Mouse (Mus musculus) neural tube, embryonic 15.5 days (tissue): ENCODE data around the gene Wwox. TPM values are rescaled to one million over a fixed set of nuclear protein-coding genes. Genes with fewer than 3 reads are reported as not detected.

ENCODE experiments used
- ATAC-seq: fragments of 200-750 bp; cut with Nextera tagmentation; 2 replicates; pipeline ENCODE4 v1.8.0; 2017; ENCODE audit warnings: mild to moderate bottlenecking, moderate TSS enrichment, moderate library complexity; ENCODE audit not compliant: low FRiP score
- H3K27ac ChIP-seq: fragments of 300-500 bp; sonication (generic); replicated peaks from 2 replicates; pipeline ENCODE4 v1.5.1; 2015; ENCODE audit warnings: mild to moderate bottlenecking, inconsistent platforms
- H3K27me3 ChIP-seq: fragments of 300-500 bp; sonication (generic); replicated peaks from 2 replicates; pipeline ENCODE4 v1.6.1; 2015; ENCODE audit warnings: inconsistent platforms
- H3K36me3 ChIP-seq: fragments of 300-500 bp; sonication (generic); 2 replicates; pipeline ENCODE4 v1.6.1; 2015; ENCODE audit warnings: inconsistent platforms
- H3K4me1 ChIP-seq: fragments of 300-500 bp; sonication (generic); 2 replicates; pipeline ENCODE4 v1.6.1; 2015; ENCODE audit warnings: inconsistent platforms
- H3K4me2 ChIP-seq: fragments of 300-500 bp; sonication (generic); 2 replicates; pipeline ENCODE4 v1.6.1; 2015; ENCODE audit warnings: inconsistent platforms, mild to moderate bottlenecking, moderate library complexity
- H3K4me3 ChIP-seq: fragments of 300-500 bp; sonication (generic); replicated peaks from 2 replicates; pipeline ENCODE4 v1.5.1; 2015; ENCODE audit warnings: mild to moderate bottlenecking, inconsistent platforms
- H3K9ac ChIP-seq: fragments of 300-500 bp; sonication (generic); replicated peaks from 2 replicates; pipeline ENCODE4 v1.6.1; 2015; ENCODE audit warnings: mild to moderate bottlenecking, inconsistent platforms
- H3K9me3 ChIP-seq: fragments of 300-500 bp; sonication (generic); replicated peaks from 2 replicates; pipeline ENCODE4 v1.6.1; 2016; ENCODE audit warnings: inconsistent platforms
- WGBS: fragments of 180-500 bp; shearing (Covaris S2); methylation state at CpG from one replicate; pipeline ENCODE4 v1.1.7; 2015; ENCODE audit warnings: mixed read lengths; 5-methylcytosine and 5-hydroxymethylcytosine counted together
- polyA plus RNA-seq: library from polyadenylated mRNA; unstranded; fragments of >200 nt; fragmentation: Nextera tagmentation; extraction: Ambion mirVana; gene quantifications from 2 replicates; pipeline ENCODE4 v1.2.1, GENCODE M21; 2015

Gene Wwox
- polyA plus RNA-seq, 1 experiment from 2014 or later: 12.9 TPM

- H3K9ac ChIP-seq: peak overlapping the region; percentile 76
- peak overlapping the region; percentile 85; the same call in 1 of the 2 replicates for H3K27ac ChIP-seq
- H3K4me1 ChIP-seq: peaks cover 16% of the 10 kb centered on the region
- H3K36me3 ChIP-seq: no peaks in the 10 kb centered on the region
- peak overlapping the region; percentile 86 for H3K4me3 ChIP-seq
- H3K4me2 ChIP-seq: peak overlapping the region; percentile 96
- WGBS: 16% methylated on average over 5 of the region's 5 CpGs
- peak; percentile 2; the same call in 1 of the 2 replicates for ATAC-seq
- no peaks in the 10 kb centered on the region for H3K27me3 ChIP-seq
- H3K9me3 ChIP-seq: no peaks in the 10 kb centered on the region
These were observed 742 bp downstream of the Wwox start for GRCm38 (mm10) chr8:114440205-114440589.

- Histone ChIP-seq H3K36me3 (no peaks in the 10 kb centered on the region), H3K9ac (no peak overlapping the region), H3K4me1 (peaks cover 16% of the 10 kb centered on the region), H3K27ac (no peak overlapping the region), H3K9me3 (no peaks in the 10 kb centered on the region), H3K27me3 (no peaks in the 10 kb centered on the region), H3K4me3 (no peak overlapping the region), H3K4me2 (no peak overlapping the region)
- ATAC-seq: no peak
- 88% methylated on average over 4 of the region's 4 CpGs for WGBS
These were observed 2.2 kb downstream of the Wwox start for GRCm38 (mm10) chr8:114441616-114442015.

- H3K4me3 ChIP-seq: no peak overlapping the region
- no peaks in the 10 kb centered on the region for H3K9me3 ChIP-seq
- 87% methylated on average over 7 of the region's 7 CpGs for WGBS
- no peak overlapping the region for H3K27ac ChIP-seq
- 0 out of 2 replicates have a peak, but pooled peaks cover 5% of the 10 kb centered on the region for H3K36me3 ChIP-seq
- no peaks in the 10 kb centered on the region for H3K27me3 ChIP-seq
- no peak overlapping the region for H3K4me2 ChIP-seq
- ATAC-seq: no peak
- H3K9ac ChIP-seq: no peak overlapping the region
- no peaks in the 10 kb centered on the region; the same call in 1 of the 2 replicates for H3K4me1 ChIP-seq
These were observed 7.4 kb downstream of the Wwox start for GRCm38 (mm10) chr8:114446884-114447283.

- H3K9me3 ChIP-seq: no peaks in the 10 kb centered on the region
- no peak overlapping the region for H3K9ac ChIP-seq
- 0 out of 2 replicates have a peak, but pooled peaks cover 5% of the 10 kb centered on the region for H3K36me3 ChIP-seq
- no peak overlapping the region for H3K4me3 ChIP-seq
- peaks cover 3% of the 10 kb centered on the region for H3K4me1 ChIP-seq
- no peak overlapping the region for H3K27ac ChIP-seq
- H3K27me3 ChIP-seq: no peaks in the 10 kb centered on the region
- no peak for ATAC-seq
- no peak overlapping the region for H3K4me2 ChIP-seq
- WGBS: 86% methylated on average over 8 of the region's 8 CpGs
These were observed 12.8 kb downstream of the Wwox start for GRCm38 (mm10) chr8:114452278-114452677.

- Histone ChIP-seq H3K9ac (no peak overlapping the region), H3K9me3 (no peaks in the 10 kb centered on the region), H3K4me3 (no peak overlapping the region), H3K4me2 (peak overlapping the region; percentile 42), H3K36me3 (0 out of 2 replicates have a peak, but pooled peaks cover 5% of the 10 kb centered on the region), H3K27me3 (no peaks in the 10 kb centered on the region), H3K4me1 (peaks cover 3% of the 10 kb centered on the region), H3K27ac (no peak overlapping the region)
- 5% methylated on average over 9 of the region's 9 CpGs for WGBS
- 0 out of 2 replicates have a peak, but pooled peaks have one; percentile 38 for ATAC-seq
These were observed 13.3 kb downstream of the Wwox start for GRCm38 (mm10) chr8:114452781-114453221.

GRCm38 (mm10) chr8:114455302-114455701, 15.8 kb downstream of the Wwox start:
- Histone ChIP-seq H3K4me2 (no peak overlapping the region), H3K4me1 (peaks cover 3% of the 10 kb centered on the region), H3K36me3 (no peaks in the 10 kb centered on the region), H3K9ac (no peak overlapping the region), H3K27me3 (no peaks in the 10 kb centered on the region), H3K27ac (no peak overlapping the region), H3K4me3 (no peak overlapping the region), H3K9me3 (no peaks in the 10 kb centered on the region)
- WGBS: 64% methylated on average over 8 of the region's 8 CpGs
- no peak for ATAC-seq

- 71% methylated on average over 15 of the region's 15 CpGs for WGBS
- no peak overlapping the region for H3K4me2 ChIP-seq
- H3K36me3 ChIP-seq: no peaks in the 10 kb centered on the region
- H3K9me3 ChIP-seq: no peaks in the 10 kb centered on the region
- H3K4me3 ChIP-seq: no peak overlapping the region
- no peak overlapping the region for H3K27ac ChIP-seq
- ATAC-seq: no peak
- H3K9ac ChIP-seq: no peak overlapping the region
- H3K4me1 ChIP-seq: peaks cover 3% of the 10 kb centered on the region
- H3K27me3 ChIP-seq: no peaks in the 10 kb centered on the region
These were observed 16.5 kb downstream of the Wwox start for GRCm38 (mm10) chr8:114455953-114456352.

GRCm38 (mm10) chr8:114458113-114458784, 18.8 kb downstream of the Wwox start:
- Histone ChIP-seq H3K27me3 (no peaks in the 10 kb centered on the region), H3K4me2 (no peak overlapping the region), H3K4me1 (peaks cover 22% of the 10 kb centered on the region), H3K9me3 (no peaks in the 10 kb centered on the region), H3K27ac (no peak overlapping the region), H3K4me3 (no peak overlapping the region), H3K36me3 (no peaks in the 10 kb centered on the region), H3K9ac (no peak overlapping the region)
- 65% methylated on average over 25 of the region's 25 CpGs for WGBS
- ATAC-seq: no peak

- Histone ChIP-seq H3K27ac (no peak overlapping the region), H3K4me2 (no peak overlapping the region), H3K4me1 (peaks cover 25% of the 10 kb centered on the region; the same call in 1 of the 2 replicates), H3K9me3 (no peaks in the 10 kb centered on the region), H3K27me3 (no peaks in the 10 kb centered on the region), H3K4me3 (no peak overlapping the region), H3K9ac (no peak overlapping the region), H3K36me3 (no peaks in the 10 kb centered on the region)
- WGBS: 66% methylated on average over 5 of the region's 5 CpGs
- ATAC-seq: no peak
These were observed 21.1 kb downstream of the Wwox start for GRCm38 (mm10) chr8:114460600-114460999.

- H3K27me3 ChIP-seq: no peaks in the 10 kb centered on the region
- ATAC-seq: no peak
- no peak overlapping the region for H3K4me3 ChIP-seq
- H3K4me1 ChIP-seq: peaks cover 25% of the 10 kb centered on the region; the same call in 1 of the 2 replicates
- no peak overlapping the region for H3K27ac ChIP-seq
- no peak overlapping the region for H3K4me2 ChIP-seq
- no peaks in the 10 kb centered on the region for H3K36me3 ChIP-seq
- H3K9ac ChIP-seq: no peak overlapping the region
- WGBS: 73% methylated on average over 11 of the region's 11 CpGs
- no peaks in the 10 kb centered on the region for H3K9me3 ChIP-seq
These were observed 23.1 kb downstream of the Wwox start for GRCm38 (mm10) chr8:114462591-114462990.

- Histone ChIP-seq H3K27me3 (no peaks in the 10 kb centered on the region), H3K9me3 (no peaks in the 10 kb centered on the region), H3K4me3 (no peak overlapping the region), H3K27ac (no peak overlapping the region), H3K4me1 (peaks cover 28% of the 10 kb centered on the region; the same call in 1 of the 2 replicates), H3K9ac (no peak overlapping the region), H3K4me2 (peak overlapping the region; percentile 23), H3K36me3 (no peaks in the 10 kb centered on the region)
- no peak for ATAC-seq
- 38% methylated on average over 10 of the region's 10 CpGs for WGBS
These were observed 23.9 kb downstream of the Wwox start for GRCm38 (mm10) chr8:114463305-114463704.

- Histone ChIP-seq H3K27me3 (no peaks in the 10 kb centered on the region), H3K9me3 (no peaks in the 10 kb centered on the region), H3K4me2 (no peak overlapping the region), H3K36me3 (no peaks in the 10 kb centered on the region), H3K9ac (no peak overlapping the region), H3K4me3 (no peak overlapping the region), H3K4me1 (0 out of 2 replicates have a peak, but pooled peaks cover 8% of the 10 kb centered on the region), H3K27ac (no peak overlapping the region)
- no peak for ATAC-seq
- WGBS: 51% methylated on average over 21 of the region's 21 CpGs
These were observed 29.2 kb downstream of the Wwox start for GRCm38 (mm10) chr8:114468526-114469207.
